Mouse (Mus musculus) thymus, adult 2 months (tissue): ENCODE measurements around the gene Fam122a. TPM values are rescaled to one million over a fixed set of nuclear protein-coding genes. Genes with fewer than 3 reads are reported as not detected.
A peak's percentile ranks its signal among the peaks of the same experiment; 100 is the strongest.

Experiments
- DNase-seq: peaks from one replicate; pipeline ENCODE4 v3.0.0; 2021
- H3K27ac ChIP-seq: fragments of 200-500 bp; 2 replicates; pipeline ENCODE4 v1.5.1; 2012; ENCODE audit warnings: low read length, control low read depth; ENCODE audit not compliant: control insufficient read depth, insufficient read depth
- H3K27me3 ChIP-seq: fragments of 200-500 bp; 2 replicates; pipeline ENCODE4 v1.6.1; 2012; ENCODE audit warnings: mild to moderate bottlenecking, low read length, moderate library complexity, mixed read lengths; ENCODE audit not compliant: control insufficient read depth, insufficient read depth
- H3K36me3 ChIP-seq: fragments of 200-500 bp; 2 replicates; pipeline ENCODE4 v1.6.1; 2012; ENCODE audit warnings: mild to moderate bottlenecking, low read length, moderate library complexity; ENCODE audit not compliant: control insufficient read depth, insufficient read depth
- H3K4me1 ChIP-seq: fragments of 200-500 bp; replicated peaks from 2 replicates; pipeline ENCODE4 v1.6.1; 2012; ENCODE audit warnings: low read length; ENCODE audit not compliant: control insufficient read depth, insufficient read depth
- H3K4me3 ChIP-seq: fragments of 200-500 bp; 2 replicates; pipeline ENCODE4 v1.5.1; 2012; ENCODE audit warnings: mild to moderate bottlenecking, low read length, control low read depth, moderate library complexity; ENCODE audit not compliant: control insufficient read depth, insufficient read depth
- CTCF ChIP-seq: fragments of 200-500 bp; IDR thresholded peaks from 2 replicates; pipeline ENCODE4 v1.5.1; 2012; ENCODE audit warnings: mild to moderate bottlenecking, control low read depth, low read length, moderate library complexity, borderline replicate concordance; ENCODE audit not compliant: control insufficient read depth, poor library complexity, insufficient read depth; ENCODE audit errors: extremely low read depth
- POLR2A ChIP-seq: fragments of 200-500 bp; IDR thresholded peaks from 2 replicates; pipeline ENCODE4 v1.6.1; 2012; ENCODE audit warnings: mild to moderate bottlenecking, low read length, control low read depth, moderate library complexity; ENCODE audit not compliant: control insufficient read depth, poor library complexity, insufficient read depth; ENCODE audit errors: extremely low read depth
- WGBS: fragments of 180-500 bp; shearing (Covaris S2); methylation state at CpG from one replicate; pipeline ENCODE4 v1.1.7; 2018; 5-methylcytosine and 5-hydroxymethylcytosine counted together
- polyA plus RNA-seq: library from polyadenylated mRNA; depleted of rRNA; stranded (reverse); fragments of >200 nt; gene quantifications from 2 replicates; pipeline ENCODE4 v1.2.3, GENCODE M21; 2012

Fam122a gene
- polyA plus RNA-seq, 1 experiment, result 34.3 TPM

GRCm38 (mm10) chr19:24490275-24490674 is 13.1 kb upstream of the Fam122a start:
- H3K27me3 ChIP-seq, result no peaks in the 10 kb centered on the region
- H3K36me3 ChIP-seq, result no peaks in the 10 kb centered on the region
- 46% methylated on average over 5 of the region's 5 CpGs for WGBS
- TF ChIP-seq CTCF, result no peak
- no peak for TF ChIP-seq POLR2A
- no peak overlapping the region for H3K27ac ChIP-seq
- H3K4me3 ChIP-seq, result no peak overlapping the region
- no peak for DNase-seq
- no peaks in the 10 kb centered on the region for H3K4me1 ChIP-seq

- Histone ChIP-seq H3K27me3 (no peaks in the 10 kb centered on the region), H3K27ac (no peak overlapping the region), H3K4me3 (no peak overlapping the region), H3K36me3 (no peaks in the 10 kb centered on the region), H3K4me1 (peaks cover 2% of the 10 kb centered on the region; the same call in 1 of the 2 replicates)
- WGBS, result 86% methylated on average over 8 of the region's 8 CpGs
- TF ChIP-seq POLR2A (no peak), CTCF (no peak)
- no peak for DNase-seq
These were observed 9.5 kb upstream of the Fam122a start for GRCm38 (mm10) chr19:24486433-24487296.

- DNase-seq, result no peak
- 75% methylated on average over 4 of the region's 4 CpGs for WGBS
- Histone ChIP-seq H3K4me1 (peaks cover 2% of the 10 kb centered on the region; the same call in 1 of the 2 replicates), H3K27me3 (no peaks in the 10 kb centered on the region), H3K36me3 (no peaks in the 10 kb centered on the region), H3K4me3 (no peak overlapping the region), H3K27ac (no peak overlapping the region)
- no peak for TF ChIP-seq CTCF
- TF ChIP-seq POLR2A, result no peak
These were observed 7.5 kb upstream of the Fam122a start for GRCm38 (mm10) chr19:24484612-24485194.

DNA sequence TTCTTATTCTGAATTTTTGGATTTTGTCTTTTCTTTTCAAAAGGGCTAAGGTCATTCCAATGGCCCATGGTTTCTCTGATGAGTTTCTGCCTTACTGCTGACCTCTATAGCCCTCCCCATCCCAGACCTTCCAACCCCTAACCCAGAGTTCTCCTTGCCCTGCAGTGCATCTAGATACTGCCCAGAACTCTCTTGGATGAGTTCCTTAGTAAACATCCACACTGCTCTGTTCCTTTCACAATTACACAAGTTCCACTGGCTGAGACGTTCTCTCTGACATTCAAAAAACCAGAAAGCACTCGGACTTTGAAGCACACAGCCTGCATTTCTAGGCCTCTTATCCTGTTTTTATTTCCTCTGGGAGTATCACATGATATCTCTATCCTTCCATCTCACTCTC is 3.8 kb upstream of the Fam122a start:
- 90% methylated on average over 2 of the region's 2 CpGs for WGBS
- no peaks in the 10 kb centered on the region for H3K36me3 ChIP-seq
- no peak overlapping the region for H3K27ac ChIP-seq
- no peaks in the 10 kb centered on the region for H3K27me3 ChIP-seq
- no peak for DNase-seq
- H3K4me1 ChIP-seq, result peaks cover 2% of the 10 kb centered on the region; the same call in 1 of the 2 replicates
- H3K4me3 ChIP-seq, result no peak overlapping the region
- no peak for TF ChIP-seq POLR2A
- no peak for TF ChIP-seq CTCF

GRCm38 (mm10) chr19:24476461-24476860 is 695 bp downstream of the Fam122a start:
- no peaks in the 10 kb centered on the region for H3K36me3 ChIP-seq
- WGBS, result 2% methylated on average over 11 of the region's 11 CpGs
- DNase-seq, result peak; percentile 39
- no peaks in the 10 kb centered on the region for H3K27me3 ChIP-seq
- peak overlapping the region; percentile 96 for H3K4me3 ChIP-seq
- H3K4me1 ChIP-seq, result no peaks in the 10 kb centered on the region; the same call in 1 of the 2 replicates
- TF ChIP-seq POLR2A (no peak), CTCF (no peak)
- H3K27ac ChIP-seq, result peak overlapping the region; percentile 6; the same call in 1 of the 2 replicates

- Histone ChIP-seq H3K27me3 (no peaks in the 10 kb centered on the region), H3K27ac (no peak overlapping the region), H3K36me3 (no peaks in the 10 kb centered on the region), H3K4me3 (no peak overlapping the region), H3K4me1 (no peaks in the 10 kb centered on the region; the same call in 1 of the 2 replicates)
- no peak for TF ChIP-seq POLR2A
- no peak for TF ChIP-seq CTCF
- DNase-seq, result no peak
- 87% methylated on average over 6 of the region's 6 CpGs for WGBS
These were observed 1.9 kb downstream of the Fam122a start for GRCm38 (mm10) chr19:24475281-24475680.

GRCm38 (mm10) chr19:24472512-24472911 is 4.6 kb downstream of the Fam122a start:
- Histone ChIP-seq H3K36me3 (no peaks in the 10 kb centered on the region), H3K4me1 (no peaks in the 10 kb centered on the region), H3K4me3 (no peak overlapping the region), H3K27me3 (no peaks in the 10 kb centered on the region), H3K27ac (no peak overlapping the region)
- DNase-seq, result no peak
- 95% methylated on average over 5 of the region's 5 CpGs for WGBS
- TF ChIP-seq CTCF (no peak), POLR2A (no peak)
